Mouse (Mus musculus) heart, embryonic 12.5 days (tissue): Measurements from ENCODE around the gene Olfr1388. TPM values are rescaled to one million over a fixed set of nuclear protein-coding genes. Genes with fewer than 3 reads are reported as not detected.

Experiments
- polyA plus RNA-seq: library from polyadenylated mRNA; unstranded; fragments of >200 nt; fragmentation: Nextera tagmentation; extraction: Ambion mirVana; gene quantifications from 2 replicates; pipeline ENCODE4 v1.2.1, GENCODE M21; 2016

The Olfr1388 gene
- polyA plus RNA-seq, 1 experiment from 2014 or later = not detected

Other genes starting within 250 kb of the Olfr1388 start
- 1.4 and 1.9 TPM in 2 replicates for gene Btnl9, start 249.5 kb upstream of the Olfr1388 start, polyA plus RNA-seq
- gene Zfp62, start 233.3 kb upstream of the Olfr1388 start, polyA plus RNA-seq = 33.5 and 34.6 TPM in 2 replicates
- 45.7 TPM in 2 replicates for gene Mgat1, start 192.4 kb upstream of the Olfr1388 start, polyA plus RNA-seq
- gene Olfr1393, start 158.3 kb upstream of the Olfr1388 start, polyA plus RNA-seq = 0.08 and 0.27 TPM in 2 replicates
- not detected in 2 replicates for gene Olfr1392, start 151.3 kb upstream of the Olfr1388 start, polyA plus RNA-seq
- gene Olfr10, start 131.9 kb upstream of the Olfr1388 start, polyA plus RNA-seq = not detected in 2 replicates
- not detected in 2 replicates for gene Olfr1391, start 113.9 kb upstream of the Olfr1388 start, polyA plus RNA-seq
- gene Olfr1390, start 101.4 kb upstream of the Olfr1388 start, polyA plus RNA-seq = not detected in 2 replicates
- not detected in 2 replicates for gene Olfr1389, start 13.6 kb upstream of the Olfr1388 start, polyA plus RNA-seq
- gene Olfr1387, start 18.7 kb downstream of the Olfr1388 start, polyA plus RNA-seq = not detected in 2 replicates
- not detected in 2 replicates for gene Olfr1386, start 28.4 kb downstream of the Olfr1388 start, polyA plus RNA-seq
- gene Olfr1385, start 52.4 kb downstream of the Olfr1388 start, polyA plus RNA-seq = not detected in 2 replicates
- gene Olfr1384, start 70.1 kb downstream of the Olfr1388 start, polyA plus RNA-seq = not detected in 2 replicates
- gene Olfr1383, start 83.0 kb downstream of the Olfr1388 start, polyA plus RNA-seq = not detected in 2 replicates
- gene Olfr1382, start 91.6 kb downstream of the Olfr1388 start, polyA plus RNA-seq = not detected in 2 replicates
- gene Olfr1381, start 106.8 kb downstream of the Olfr1388 start, polyA plus RNA-seq = not detected in 2 replicates
- not detected in 2 replicates for gene Olfr1380, start 120.3 kb downstream of the Olfr1388 start, polyA plus RNA-seq
- gene Flt4, start 172.6 kb downstream of the Olfr1388 start, polyA plus RNA-seq = 8.3 and 8.6 TPM in 2 replicates
- 0.40 TPM in 1 of 2 replicates, not detected in the other for gene Scgb3a1, start 227.0 kb downstream of the Olfr1388 start, polyA plus RNA-seq